Mouse (Mus musculus) MEL (cell line): ENCODE data around the gene Med27.

Experiments used
- CHD1 ChIP-seq: IDR thresholded peaks from 2 replicates; pipeline ENCODE4 v1.6.1; 2012; ENCODE audit warnings: low read depth, mild to moderate bottlenecking, inconsistent platforms, low read length, improper control_type of control experiment
- CTCF ChIP-seq, 3 experiments: IDR thresholded peaks in 2 of 3; conservative IDR thresholded peaks in 1 of 3; 2 replicates each; pipeline ENCODE4 v1.5.1; 2011 to 2012; ENCODE audit warnings: low read length in 3 of 3, low read depth in 2 of 3, mild to moderate bottlenecking in 2 of 3, improper control_type of control experiment in 1 of 3, inconsistent platforms in 1 of 3, mixed read lengths in 1 of 3, moderate library complexity in 1 of 3; ENCODE audit not compliant: control insufficient read depth in 1 of 3, insufficient read depth in 1 of 3, poor library complexity in 1 of 3, severe bottlenecking in 1 of 3
- MAZ ChIP-seq: IDR thresholded peaks from 2 replicates; pipeline ENCODE4 v1.6.1; 2012; ENCODE audit warnings: low read depth, mild to moderate bottlenecking, inconsistent platforms, low read length, improper control_type of control experiment
- NRF1 ChIP-seq: IDR thresholded peaks from 2 replicates; pipeline ENCODE4 v1.6.1; 2014; ENCODE audit warnings: low read depth, mild to moderate bottlenecking, inconsistent platforms, low read length, improper control_type of control experiment, moderate library complexity; ENCODE audit not compliant: poor library complexity, insufficient read depth, severe bottlenecking
- POLR2A ChIP-seq, 2 experiments: IDR thresholded peaks; 2 replicates each; pipeline ENCODE4 v1.6.1; 2011 to 2012; ENCODE audit warnings: low read length in 2 of 2, mild to moderate bottlenecking in 2 of 2, control low read depth in 1 of 2, improper control_type of control experiment in 1 of 2, low read depth in 1 of 2, moderate library complexity in 1 of 2; ENCODE audit not compliant: control insufficient read depth in 1 of 2, insufficient read depth in 1 of 2, poor library complexity in 1 of 2
- POLR2AphosphoS2 ChIP-seq: IDR thresholded peaks from 2 replicates; pipeline ENCODE4 v1.6.1; 2011; ENCODE audit warnings: low read length, improper control_type of control experiment
- RCOR1 ChIP-seq: IDR thresholded peaks from 2 replicates; pipeline ENCODE4 v1.6.1; 2012; ENCODE audit warnings: low read depth, mild to moderate bottlenecking, inconsistent platforms, low read length, improper control_type of control experiment
- SMC3 ChIP-seq: IDR thresholded peaks from 2 replicates; pipeline ENCODE4 v1.6.1; 2011; ENCODE audit warnings: low read depth, low read length, improper control_type of control experiment

DNA sequence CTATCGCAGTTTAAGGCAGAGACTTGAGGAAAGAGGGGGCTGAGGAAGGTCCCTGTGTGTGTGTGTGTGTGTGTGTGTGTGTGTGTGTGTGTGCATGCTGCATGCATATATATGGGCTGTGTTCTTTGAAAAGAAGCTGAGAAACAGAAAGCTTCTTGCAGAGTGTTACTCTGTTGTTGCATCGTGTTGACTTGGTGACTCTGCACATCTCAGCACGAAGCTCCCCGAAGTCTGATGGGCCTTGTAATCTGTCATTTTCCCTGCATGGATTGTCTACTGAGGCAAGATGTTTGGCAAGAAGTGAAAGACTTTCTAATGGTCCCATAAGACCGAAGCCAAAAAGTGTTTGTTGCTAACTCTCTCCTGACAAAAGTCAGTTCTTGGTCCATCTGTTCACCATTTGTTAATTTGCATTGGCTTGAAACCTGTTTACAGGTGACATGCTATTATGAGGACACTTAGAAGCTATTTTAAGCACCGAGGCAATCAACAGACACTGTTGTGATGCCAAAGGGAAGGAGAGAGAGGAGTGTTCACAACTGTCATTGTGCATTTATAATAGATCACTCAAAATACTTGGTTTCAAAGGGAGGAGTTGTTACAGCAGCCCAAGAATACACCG is 68.3 kb downstream of the Med27 start:
- TF ChIP-seq POLR2AphosphoS2 (no peak), CTCF (IDR thresholded peaks at IDR 0.05 in 2 of 3, conservative IDR thresholded peaks at IDR 0.05 in 1 of 3; ENCODE audit: control insufficient read depth in 1 of 3, insufficient read depth in 1 of 3, low read depth in 2 of 3, low read length in 3 of 3, poor library complexity in 1 of 3, severe bottlenecking in 1 of 3) (no peak), POLR2A (IDR thresholded peaks at IDR 0.05; ENCODE audit: control insufficient read depth in 1 of 2, insufficient read depth in 1 of 2, low read depth in 1 of 2, low read length in 2 of 2, poor library complexity in 1 of 2) (no peak), RCOR1 (no peak), NRF1 (no peak), MAZ (no peak), SMC3 (no peak), CHD1 (no peak)
